Mouse (Mus musculus) lung, embryonic 15.5 days (tissue): ENCODE measurements around the gene Zfp810. TPM values are rescaled to one million over a fixed set of nuclear protein-coding genes. Genes with fewer than 3 reads are reported as not detected.

Experiments
- ATAC-seq: fragments of 200-750 bp; cut with Nextera tagmentation; 2 replicates; pipeline ENCODE4 v1.8.0; 2017; ENCODE audit warnings: moderate number of reproducible peaks, borderline replicate concordance; ENCODE audit not compliant: low FRiP score, low TSS enrichment; ENCODE audit errors: extremely low read depth
- H3K27ac ChIP-seq: fragments of 300-500 bp; sonication (generic); 2 replicates; pipeline ENCODE4 v1.5.1; 2015; ENCODE audit warnings: moderate library complexity, mild to moderate bottlenecking, inconsistent platforms
- H3K27me3 ChIP-seq: fragments of 300-500 bp; sonication (generic); 2 replicates; pipeline ENCODE4 v1.6.1; 2015; ENCODE audit warnings: inconsistent platforms
- H3K36me3 ChIP-seq: fragments of 300-500 bp; sonication (generic); 2 replicates; pipeline ENCODE4 v1.6.1; 2015; ENCODE audit warnings: inconsistent platforms
- H3K4me1 ChIP-seq: fragments of 300-500 bp; sonication (generic); 2 replicates; pipeline ENCODE4 v1.6.1; 2015; ENCODE audit warnings: inconsistent platforms
- H3K4me2 ChIP-seq: fragments of 300-500 bp; sonication (generic); 2 replicates; pipeline ENCODE4 v1.6.1; 2015; ENCODE audit warnings: inconsistent platforms, mild to moderate bottlenecking, moderate library complexity
- H3K4me3 ChIP-seq: fragments of 300-500 bp; sonication (generic); 2 replicates; pipeline ENCODE4 v1.5.1; 2015; ENCODE audit warnings: mild to moderate bottlenecking, inconsistent platforms
- H3K9ac ChIP-seq: fragments of 300-500 bp; sonication (generic); 2 replicates; pipeline ENCODE4 v1.6.1; 2015; ENCODE audit warnings: inconsistent platforms
- H3K9me3 ChIP-seq: fragments of 300-500 bp; sonication (generic); 2 replicates; pipeline ENCODE4 v1.6.1; 2016; ENCODE audit warnings: inconsistent platforms
- WGBS: fragments of 180-500 bp; shearing (Covaris S2); methylation state at CpG from one replicate; pipeline ENCODE4 v1.1.7; 2015; 5-methylcytosine and 5-hydroxymethylcytosine counted together
- polyA plus RNA-seq: library from polyadenylated mRNA; unstranded; fragments of >200 nt; fragmentation: Nextera tagmentation; extraction: Ambion mirVana; gene quantifications from 2 replicates; pipeline ENCODE4 v1.2.1, GENCODE M21; 2015

Gene Zfp810
- 22.0 and 22.3 TPM in 2 replicates for polyA plus RNA-seq

GRCm38 (mm10) chr9:22307156-22307919, at the start of gene Zfp810:
Gene Zfp810, minus strand, starts transcription at chr9:22307648.
- WGBS: under 1% methylated on average over 56 of the region's 56 CpGs
- Histone ChIP-seq H3K36me3 (peaks cover 24% of the 10 kb centered on the region), H3K4me3 (peak within 1 kb of the TSS; percentile 94), H3K27ac (peak within 1 kb of the TSS; percentile 80), H3K9me3 (no peaks in the 10 kb centered on the region), H3K4me2 (peak within 1 kb of the TSS; percentile 83), H3K27me3 (no peaks in the 10 kb centered on the region), H3K9ac (peak within 1 kb of the TSS; percentile 93), H3K4me1 (peaks cover 9% of the 10 kb centered on the region)
- ATAC-seq: peak; percentile 96

- 92% methylated on average over 3 of the region's 3 CpGs for WGBS
- ATAC-seq: no peak
- peaks cover 79% of the 10 kb centered on the region for H3K36me3 ChIP-seq
- no peaks in the 10 kb centered on the region for H3K9me3 ChIP-seq
- H3K4me2 ChIP-seq: no peak overlapping the region
- no peak overlapping the region for H3K4me3 ChIP-seq
- H3K27ac ChIP-seq: no peak overlapping the region
- H3K9ac ChIP-seq: no peak overlapping the region
- H3K27me3 ChIP-seq: no peaks in the 10 kb centered on the region
- H3K4me1 ChIP-seq: no peaks in the 10 kb centered on the region
Measured at GRCm38 (mm10) chr9:22355919-22356318, 48.5 kb upstream of the Zfp810 start.

GRCm38 (mm10) chr9:22353901-22354300, 46.5 kb upstream of the Zfp810 start:
- H3K9me3 ChIP-seq: no peaks in the 10 kb centered on the region
- H3K9ac ChIP-seq: no peak overlapping the region
- no peaks in the 10 kb centered on the region for H3K27me3 ChIP-seq
- H3K4me3 ChIP-seq: no peak overlapping the region
- no peak overlapping the region for H3K4me2 ChIP-seq
- H3K27ac ChIP-seq: no peak overlapping the region
- no peak for ATAC-seq
- peaks cover 69% of the 10 kb centered on the region for H3K36me3 ChIP-seq
- H3K4me1 ChIP-seq: no peaks in the 10 kb centered on the region
- WGBS: 83% methylated on average over 5 of the region's 5 CpGs

GRCm38 (mm10) chr9:22353465-22353864, 46.0 kb upstream of the Zfp810 start:
- Histone ChIP-seq H3K4me1 (no peaks in the 10 kb centered on the region), H3K9me3 (no peaks in the 10 kb centered on the region), H3K4me2 (no peak overlapping the region), H3K9ac (no peak overlapping the region), H3K27me3 (no peaks in the 10 kb centered on the region), H3K4me3 (no peak overlapping the region), H3K36me3 (peaks cover 66% of the 10 kb centered on the region), H3K27ac (no peak overlapping the region)
- 92% methylated on average over 5 of the region's 5 CpGs for WGBS
- ATAC-seq: no peak

- no peaks in the 10 kb centered on the region for H3K27me3 ChIP-seq
- no peak overlapping the region for H3K9ac ChIP-seq
- H3K36me3 ChIP-seq: peaks cover 59% of the 10 kb centered on the region
- ATAC-seq: no peak
- H3K27ac ChIP-seq: no peak overlapping the region
- WGBS: 74% methylated on average over 1 of the region's 1 CpGs
- H3K4me3 ChIP-seq: no peak overlapping the region
- no peaks in the 10 kb centered on the region for H3K9me3 ChIP-seq
- no peak overlapping the region for H3K4me2 ChIP-seq
- no peaks in the 10 kb centered on the region for H3K4me1 ChIP-seq
Measured at GRCm38 (mm10) chr9:22340331-22340730, 32.9 kb upstream of the Zfp810 start.

GRCm38 (mm10) chr9:22337217-22337616, 29.8 kb upstream of the Zfp810 start:
- H3K9ac ChIP-seq: no peak overlapping the region
- H3K4me1 ChIP-seq: no peaks in the 10 kb centered on the region
- no peaks in the 10 kb centered on the region for H3K27me3 ChIP-seq
- H3K36me3 ChIP-seq: peaks cover 68% of the 10 kb centered on the region
- H3K4me2 ChIP-seq: no peak overlapping the region
- no peak for ATAC-seq
- 97% methylated on average over 2 of the region's 2 CpGs for WGBS
- no peak overlapping the region for H3K27ac ChIP-seq
- no peaks in the 10 kb centered on the region for H3K9me3 ChIP-seq
- no peak overlapping the region for H3K4me3 ChIP-seq

GRCm38 (mm10) chr9:22327475-22328387, 20.3 kb upstream of the Zfp810 start:
- Histone ChIP-seq H3K9ac (peak overlapping the region; percentile 53), H3K4me2 (peak overlapping the region; percentile 78), H3K4me3 (peak overlapping the region; percentile 51), H3K27me3 (no peaks in the 10 kb centered on the region), H3K9me3 (no peaks in the 10 kb centered on the region), H3K36me3 (peaks cover 13% of the 10 kb centered on the region), H3K27ac (peak overlapping the region; percentile 82), H3K4me1 (peaks cover 15% of the 10 kb centered on the region)
- peak; percentile 92 for ATAC-seq
- under 1% methylated on average over 32 of the region's 32 CpGs for WGBS

GRCm38 (mm10) chr9:22327099-22327474, 19.6 kb upstream of the Zfp810 start:
- Histone ChIP-seq H3K9ac (no peak overlapping the region; the same call in 1 of the 2 replicates), H3K9me3 (no peaks in the 10 kb centered on the region), H3K27me3 (no peaks in the 10 kb centered on the region), H3K4me1 (peaks cover 15% of the 10 kb centered on the region), H3K4me2 (peak overlapping the region; percentile 78), H3K4me3 (peak overlapping the region; percentile 51), H3K36me3 (peaks cover 8% of the 10 kb centered on the region), H3K27ac (peak overlapping the region; percentile 82)
- peak; percentile 21 for ATAC-seq
- 17% methylated on average over 9 of the region's 9 CpGs for WGBS

GRCm38 (mm10) chr9:22324579-22324978, 17.1 kb upstream of the Zfp810 start:
- WGBS: 97% methylated on average over 1 of the region's 1 CpGs
- Histone ChIP-seq H3K9me3 (no peaks in the 10 kb centered on the region), H3K27ac (no peak overlapping the region), H3K4me1 (peaks cover 15% of the 10 kb centered on the region), H3K9ac (no peak overlapping the region), H3K4me3 (no peak overlapping the region), H3K36me3 (no peaks in the 10 kb centered on the region), H3K27me3 (no peaks in the 10 kb centered on the region), H3K4me2 (no peak overlapping the region)
- ATAC-seq: no peak

- 0 out of 2 replicates have a peak, but pooled peaks cover under 1% of the 10 kb centered on the region for H3K9me3 ChIP-seq
- 70% methylated on average over 8 of the region's 8 CpGs for WGBS
- no peak overlapping the region for H3K4me2 ChIP-seq
- H3K36me3 ChIP-seq: no peaks in the 10 kb centered on the region
- H3K27ac ChIP-seq: no peak overlapping the region
- no peak for ATAC-seq
- no peak overlapping the region for H3K4me3 ChIP-seq
- no peaks in the 10 kb centered on the region for H3K27me3 ChIP-seq
- H3K4me1 ChIP-seq: peaks cover 15% of the 10 kb centered on the region
- H3K9ac ChIP-seq: no peak overlapping the region
Measured at GRCm38 (mm10) chr9:22322381-22323211, 15.1 kb upstream of the Zfp810 start.

- no peak overlapping the region for H3K27ac ChIP-seq
- no peak overlapping the region for H3K9ac ChIP-seq
- no peaks in the 10 kb centered on the region for H3K36me3 ChIP-seq
- 0 out of 2 replicates have a peak, but pooled peaks cover 7% of the 10 kb centered on the region for H3K9me3 ChIP-seq
- no peaks in the 10 kb centered on the region for H3K4me1 ChIP-seq
- H3K4me3 ChIP-seq: no peak overlapping the region
- 89% methylated on average over 1 of the region's 1 CpGs for WGBS
- no peaks in the 10 kb centered on the region for H3K27me3 ChIP-seq
- ATAC-seq: no peak
- H3K4me2 ChIP-seq: no peak overlapping the region
Measured at GRCm38 (mm10) chr9:22319109-22319508, 11.7 kb upstream of the Zfp810 start.
